Mouse (Mus musculus) embryonic fibroblast, embryonic 13.5 days (primary cell): ENCODE results near the gene Ninj2. TPM values are rescaled to one million over a fixed set of nuclear protein-coding genes. Genes with fewer than 3 reads are reported as not detected.

Experiments
- H3K27ac ChIP-seq: 2 replicates; pipeline ENCODE4 v1.5.1; 2012; ENCODE audit warnings: low read length, control low read depth, inconsistent platforms; ENCODE audit not compliant: insufficient read depth
- H3K4me1 ChIP-seq: 2 replicates; pipeline ENCODE4 v1.6.1; 2011; ENCODE audit warnings: low read length; ENCODE audit not compliant: control insufficient read depth, insufficient read depth
- H3K4me3 ChIP-seq: 2 replicates; pipeline ENCODE4 v1.5.1; 2011; ENCODE audit warnings: mild to moderate bottlenecking, control low read depth, low read length; ENCODE audit not compliant: insufficient read depth
- CTCF ChIP-seq: IDR thresholded peaks from 2 replicates; pipeline ENCODE4 v1.5.1; 2011; ENCODE audit warnings: mild to moderate bottlenecking, control low read depth, low read length, moderate library complexity, borderline replicate concordance; ENCODE audit not compliant: insufficient read depth
- POLR2A ChIP-seq: IDR thresholded peaks from 2 replicates; pipeline ENCODE4 v1.6.1; 2011; ENCODE audit warnings: low read depth, mild to moderate bottlenecking, control low read depth, low read length, moderate library complexity
- polyA plus RNA-seq: library from polyadenylated mRNA; stranded (reverse); fragments of >200 nt; gene quantifications from 2 replicates; pipeline ENCODE4 v1.2.4, GENCODE M21; 2011; ENCODE audit warnings: low read depth; ENCODE audit not compliant: missing spikeins, insufficient read length

Ninj2 gene
- polyA plus RNA-seq, 1 experiment = not detected

GRCm38 (mm10) chr6:120185012-120185730 lies 92.0 kb downstream of the Ninj2 start:
- TF ChIP-seq POLR2A (no peak), CTCF (no peak)
- no peaks in the 10 kb centered on the region for H3K4me1 ChIP-seq
- no peak overlapping the region for H3K27ac ChIP-seq
- no peak overlapping the region for H3K4me3 ChIP-seq

GRCm38 (mm10) chr6:120185756-120186155 lies 92.6 kb downstream of the Ninj2 start:
- Histone ChIP-seq H3K4me1 (peaks cover 5% of the 10 kb centered on the region; the same call in 1 of the 2 replicates), H3K4me3 (no peak overlapping the region), H3K27ac (no peak overlapping the region)
- no peak for TF ChIP-seq CTCF
- no peak for TF ChIP-seq POLR2A

- TF ChIP-seq CTCF (no peak), POLR2A (no peak)
- no peak overlapping the region for H3K4me3 ChIP-seq
- H3K4me1 ChIP-seq = peaks cover 5% of the 10 kb centered on the region; the same call in 1 of the 2 replicates
- H3K27ac ChIP-seq = no peak overlapping the region
Observed at GRCm38 (mm10) chr6:120186594-120186993, 93.4 kb downstream of the Ninj2 start.

GRCm38 (mm10) chr6:120187587-120188176 lies 94.5 kb downstream of the Ninj2 start:
- peaks cover 9% of the 10 kb centered on the region for H3K4me1 ChIP-seq
- H3K4me3 ChIP-seq = no peak overlapping the region
- H3K27ac ChIP-seq = peak overlapping the region; percentile 25; the same call in 1 of the 2 replicates
- TF ChIP-seq CTCF = no peak
- no peak for TF ChIP-seq POLR2A

DNA sequence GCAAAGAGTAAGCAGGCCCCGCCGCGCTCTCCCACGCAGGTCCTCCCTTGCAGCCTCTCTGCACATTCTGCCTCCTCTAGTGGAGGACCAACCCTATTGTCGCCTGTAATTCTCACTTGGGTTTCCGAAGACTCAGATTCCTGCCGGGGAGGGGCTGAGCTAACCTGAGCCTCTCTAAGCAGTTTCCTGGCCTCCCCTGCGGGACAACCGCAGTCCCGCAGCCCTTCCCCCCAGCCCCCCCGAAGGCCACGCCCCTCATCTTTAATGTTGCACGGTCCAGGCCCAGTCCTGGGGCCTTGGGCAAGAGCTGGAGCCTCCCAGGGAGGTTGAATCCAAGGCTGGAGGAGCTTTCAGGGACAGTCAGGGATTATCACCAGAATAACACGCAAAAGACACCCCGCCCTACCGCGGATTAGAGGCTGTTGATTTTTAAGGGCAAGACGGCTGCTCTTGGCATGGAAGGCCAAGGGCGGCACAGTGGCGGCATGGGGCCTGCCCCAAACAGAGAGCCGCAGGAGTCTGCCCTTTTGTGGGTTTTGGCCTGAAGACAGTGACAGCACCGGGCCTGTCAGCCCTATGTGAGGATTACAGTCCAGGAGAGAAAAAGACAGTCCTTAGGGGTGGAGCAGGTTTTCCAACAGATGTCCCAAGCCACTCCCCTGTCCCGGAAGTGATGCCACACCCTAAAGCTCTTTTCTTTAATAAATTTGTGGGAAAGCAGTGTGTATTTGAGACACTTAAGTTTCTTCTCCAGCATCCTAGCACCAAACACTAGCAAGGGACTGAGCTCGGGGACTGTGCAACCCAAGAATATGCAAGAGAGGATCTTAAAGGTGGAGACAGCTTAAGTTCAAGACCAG lies 95.5 kb downstream of the Ninj2 start:
- Histone ChIP-seq H3K27ac (peak overlapping the region; percentile 93; the same call in 1 of the 2 replicates), H3K4me3 (no peak overlapping the region), H3K4me1 (peaks cover 12% of the 10 kb centered on the region)
- TF ChIP-seq POLR2A (no peak), CTCF (no peak)

DNA sequence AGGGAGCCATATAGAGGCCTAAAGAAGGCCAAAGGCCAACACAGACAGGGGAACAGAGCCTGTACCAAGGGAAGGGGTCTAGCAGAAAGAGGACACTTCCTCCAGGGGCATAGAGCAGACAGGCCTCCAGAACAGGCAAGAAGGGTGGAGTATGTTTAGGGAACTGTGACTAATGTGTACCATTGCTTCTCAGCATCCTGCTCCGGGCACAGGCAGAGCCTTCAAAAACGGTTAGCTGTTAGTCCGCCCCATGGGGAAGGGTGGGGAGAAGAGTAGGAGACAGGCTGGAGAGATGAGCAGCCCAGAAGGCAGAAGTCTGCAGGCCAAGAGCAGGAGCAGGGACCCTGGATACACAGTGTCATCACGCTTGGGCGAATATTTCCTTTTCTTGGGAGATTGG lies 96.1 kb downstream of the Ninj2 start:
- H3K4me3 ChIP-seq = no peak overlapping the region
- H3K4me1 ChIP-seq = peaks cover 12% of the 10 kb centered on the region
- H3K27ac ChIP-seq = peak overlapping the region; percentile 93
- no peak for TF ChIP-seq CTCF
- TF ChIP-seq POLR2A = no peak

DNA sequence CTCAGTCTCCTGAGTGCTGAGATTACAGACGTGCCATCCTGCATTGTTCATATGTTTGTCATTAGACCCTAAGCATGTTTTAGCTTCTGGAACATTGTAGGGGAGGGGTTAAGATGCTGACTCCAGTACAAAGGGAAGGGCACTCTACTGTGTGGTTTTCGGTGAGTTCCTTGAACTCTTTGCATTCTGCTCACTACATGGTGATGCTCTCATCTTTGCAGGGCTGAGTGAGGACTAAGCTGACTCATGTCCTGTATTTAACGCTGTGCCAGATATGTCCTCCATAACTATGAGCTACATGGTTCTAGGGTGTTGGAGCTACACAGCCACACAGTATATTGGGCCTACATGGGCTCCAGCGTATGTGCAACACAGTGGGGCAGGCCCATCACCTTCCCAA lies 97.2 kb downstream of the Ninj2 start:
- TF ChIP-seq POLR2A = no peak
- no peak for TF ChIP-seq CTCF
- Histone ChIP-seq H3K4me1 (peaks cover 12% of the 10 kb centered on the region), H3K27ac (peak overlapping the region; percentile 93), H3K4me3 (no peak overlapping the region)

DNA sequence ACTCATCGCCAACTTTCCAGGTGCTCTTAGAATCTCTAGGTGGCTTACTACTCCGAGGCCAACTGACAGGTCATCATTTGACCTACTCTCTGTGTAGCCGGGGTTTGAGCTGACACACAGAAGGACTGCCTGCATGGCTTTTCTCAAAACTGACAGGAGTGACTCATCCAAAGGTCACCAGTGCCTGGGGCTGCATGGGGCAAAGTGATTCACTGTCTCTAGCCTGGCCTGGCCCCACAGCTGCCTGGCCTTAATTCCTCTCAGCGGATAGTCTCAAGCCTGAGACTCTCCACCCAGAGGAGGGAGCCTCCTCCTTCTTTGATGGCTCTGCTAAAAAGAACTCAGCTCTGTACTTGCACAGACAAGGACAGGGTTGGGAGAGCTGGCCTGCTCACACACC lies 97.8 kb downstream of the Ninj2 start:
- H3K4me3 ChIP-seq = no peak overlapping the region
- no peak for TF ChIP-seq CTCF
- TF ChIP-seq POLR2A = peak; percentile 46
- H3K27ac ChIP-seq = peak overlapping the region; percentile 93
- peaks cover 12% of the 10 kb centered on the region for H3K4me1 ChIP-seq

DNA sequence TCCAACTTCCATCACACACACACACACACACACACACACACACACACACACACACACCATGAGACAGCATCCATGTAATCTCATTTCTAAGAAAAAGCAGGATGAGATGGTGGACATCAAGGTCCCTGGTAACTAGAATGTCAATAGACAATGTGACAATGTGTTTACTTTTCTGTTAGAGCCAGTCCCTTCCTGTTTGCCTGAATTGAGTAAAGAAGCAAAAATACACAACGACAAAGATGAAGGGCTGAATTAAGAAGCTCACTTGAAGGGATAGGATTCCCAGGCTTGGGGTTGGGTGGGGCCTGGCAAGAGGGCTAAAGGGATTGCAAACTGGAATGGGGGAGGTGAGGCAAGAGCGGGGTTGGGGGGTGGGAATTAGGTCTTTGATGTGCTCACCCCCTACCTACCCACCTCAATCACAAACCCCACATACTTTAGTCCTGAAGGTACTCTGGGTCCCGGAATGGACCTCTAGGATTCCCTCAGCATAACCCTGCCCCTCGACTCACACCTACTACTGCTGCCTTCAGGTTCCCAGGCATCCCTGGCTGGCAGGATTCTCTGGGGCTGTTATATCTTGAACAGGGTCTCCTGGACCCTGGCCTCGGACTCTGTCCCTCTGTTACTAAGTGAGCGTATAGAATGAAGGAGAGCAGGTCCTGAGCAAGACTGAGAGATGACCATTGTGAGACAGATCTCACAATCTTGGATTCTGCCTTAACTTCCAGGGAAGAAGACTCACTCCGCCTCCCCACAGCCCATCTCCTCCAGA lies 98.4 kb downstream of the Ninj2 start:
- TF ChIP-seq CTCF = no peak
- no peak; the same call in 1 of the 2 replicates for TF ChIP-seq POLR2A
- H3K27ac ChIP-seq = peak overlapping the region; percentile 93

More for the DNA sequence above, 98.4 kb downstream of the Ninj2 start:
- no peak overlapping the region for H3K4me3 ChIP-seq
- peaks cover 12% of the 10 kb centered on the region for H3K4me1 ChIP-seq
